Mouse (Mus musculus): ENCODE measurements around the gene Sorcs2.
A peak's percentile ranks its signal among the peaks of the same experiment; 100 is the strongest.
"Not testable (repeated sequence)": the region's sequence is repeated elsewhere in the genome, so short reads cannot be mapped to it uniquely, and the experiment has no call there.

The Sorcs2 gene

GRCm38 (mm10) chr5:36397837-36398282, at the start of gene Sorcs2:
TSS of gene Sorcs2 (minus strand) at chr5:36398139.
- DNase-seq = peak; percentile 91

- DNase-seq = peak; percentile 64
Measured at GRCm38 (mm10) chr5:36446166-36446890, 48.4 kb upstream of the Sorcs2 start.

GRCm38 (mm10) chr5:36445028-36445427, 47.1 kb upstream of the Sorcs2 start:
- peak; percentile 45 for DNase-seq

DNA sequence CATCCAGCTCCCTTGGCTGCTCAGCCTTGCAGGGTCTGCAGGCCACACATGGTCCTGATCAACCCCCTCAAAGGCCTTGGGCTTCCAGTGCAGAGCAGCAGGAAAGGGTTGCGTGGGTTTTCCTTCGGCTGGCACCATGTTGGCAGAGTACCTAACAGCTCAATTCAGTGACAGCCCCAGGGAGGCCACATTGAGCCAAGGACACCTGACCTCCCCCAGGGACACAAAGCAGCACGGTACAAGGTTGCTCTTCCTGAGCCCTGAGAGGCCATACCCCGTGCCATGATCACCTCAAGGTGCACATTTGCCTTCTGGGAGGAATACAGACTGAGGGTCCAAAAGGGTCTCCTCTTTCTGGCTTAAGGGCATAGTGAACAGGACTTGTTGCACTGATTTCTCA, 46.7 kb upstream of the Sorcs2 start:
- no peak for DNase-seq

DNA sequence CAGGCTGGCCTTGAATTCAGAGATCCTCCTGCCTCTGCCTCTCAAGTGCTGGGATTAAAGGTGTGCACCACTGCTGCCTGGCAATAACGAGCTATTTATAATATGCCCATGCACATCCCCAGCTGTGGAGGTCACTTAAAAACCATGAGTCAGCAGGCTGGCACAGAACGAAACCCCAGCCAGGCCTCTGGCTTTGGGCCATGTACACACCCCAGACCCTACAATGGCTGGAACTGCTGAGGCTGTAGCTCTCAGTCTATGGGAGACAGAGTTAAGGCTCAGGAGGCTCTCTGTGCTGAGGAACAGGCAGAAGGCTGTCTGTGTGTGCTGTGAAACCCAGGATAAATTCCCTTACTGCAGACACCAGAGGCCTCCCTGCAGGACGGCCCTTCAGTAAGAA, 42.8 kb upstream of the Sorcs2 start:
- DNase-seq = no peak

- DNase-seq = no peak
Measured at GRCm38 (mm10) chr5:36436858-36437257, 38.9 kb upstream of the Sorcs2 start.

GRCm38 (mm10) chr5:36434398-36434967, 36.5 kb upstream of the Sorcs2 start:
- DNase-seq = no peak

GRCm38 (mm10) chr5:36431711-36432110, 33.8 kb upstream of the Sorcs2 start:
- DNase-seq = no peak

GRCm38 (mm10) chr5:36429551-36429950, 31.6 kb upstream of the Sorcs2 start:
- no peak for DNase-seq

DNA sequence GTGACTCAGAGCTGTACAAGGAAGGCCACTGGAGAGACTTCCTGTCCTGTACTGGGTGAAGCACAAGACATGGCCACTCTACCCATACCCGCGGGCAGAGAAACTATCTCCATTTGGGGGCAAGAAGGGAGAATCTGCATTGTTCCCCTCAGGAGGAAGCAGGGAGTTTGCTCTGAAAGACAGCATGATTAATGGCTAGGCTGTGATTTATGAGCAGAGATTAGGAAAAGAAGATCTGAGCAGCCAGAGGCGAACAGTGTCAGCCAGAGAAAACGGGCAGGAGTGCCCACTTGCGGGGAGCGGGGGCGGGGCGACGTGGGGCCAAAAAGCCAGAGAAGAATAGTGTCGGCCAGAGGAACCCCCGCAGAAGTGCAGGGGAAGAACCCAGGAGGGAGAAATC, 29.9 kb upstream of the Sorcs2 start:
- DNase-seq = no peak

- DNase-seq = no peak
Measured at GRCm38 (mm10) chr5:36426404-36426803, 28.5 kb upstream of the Sorcs2 start.

- DNase-seq = no peak
Measured at GRCm38 (mm10) chr5:36424676-36425075, 26.7 kb upstream of the Sorcs2 start.

GRCm38 (mm10) chr5:36422689-36423088, 24.8 kb upstream of the Sorcs2 start:
- DNase-seq = no peak

GRCm38 (mm10) chr5:36419861-36420260, 21.9 kb upstream of the Sorcs2 start:
- no peak for DNase-seq

- DNase-seq = peak; percentile 47
Measured at GRCm38 (mm10) chr5:36414712-36415331, 16.9 kb upstream of the Sorcs2 start.

- peak; percentile 77 for DNase-seq
Measured at GRCm38 (mm10) chr5:36398463-36399364, 775 bp upstream of the Sorcs2 start.

- DNase-seq = no peak
Measured at GRCm38 (mm10) chr5:36397384-36397759, 567 bp downstream of the Sorcs2 start.

GRCm38 (mm10) chr5:36396491-36397383, 1.2 kb downstream of the Sorcs2 start:
- no peak for DNase-seq

GRCm38 (mm10) chr5:36396011-36396410, 1.9 kb downstream of the Sorcs2 start:
- DNase-seq = peak; percentile 91

GRCm38 (mm10) chr5:36394840-36395515, 3.0 kb downstream of the Sorcs2 start:
- DNase-seq = no peak

DNA sequence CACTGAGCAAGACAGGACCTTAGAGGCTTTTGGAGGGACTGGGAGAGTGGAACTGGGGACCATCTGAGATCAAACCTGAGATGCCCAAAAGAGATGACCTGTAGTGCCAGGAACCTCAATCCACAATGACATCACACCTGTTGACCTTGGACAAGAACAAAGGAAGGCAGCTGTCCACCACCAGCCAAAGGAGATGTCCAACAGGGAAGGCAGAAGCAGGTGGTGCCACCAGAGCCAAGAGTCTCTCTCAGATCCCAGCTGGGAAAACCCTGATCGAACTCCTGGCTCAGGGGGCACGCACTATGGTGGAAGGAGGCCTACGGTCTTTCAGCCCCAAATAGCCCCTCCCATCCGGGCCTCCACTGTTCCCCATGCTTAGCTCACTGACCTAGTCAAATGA, 6.2 kb downstream of the Sorcs2 start:
- no peak for DNase-seq

DNA sequence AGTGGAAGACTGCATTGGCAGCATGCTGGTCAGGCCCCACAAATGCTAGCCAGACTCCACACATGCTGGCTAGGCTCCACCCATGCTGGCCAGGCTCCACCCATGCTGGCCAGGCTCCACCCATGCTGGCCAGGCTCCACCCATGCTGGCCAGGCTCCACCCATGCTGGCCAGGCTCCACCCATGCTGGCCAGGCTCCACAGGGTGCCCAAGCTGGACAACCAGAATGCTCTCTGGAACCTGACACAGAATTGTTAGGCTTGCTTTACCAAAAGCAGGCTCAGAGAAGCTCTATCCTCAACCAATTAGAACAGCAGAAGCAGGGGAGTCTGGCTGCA, 7.4 kb downstream of the Sorcs2 start:
- DNase-seq = not testable (repeated sequence)

Data from thymus, postnatal 14 days (tissue).